Mouse (Mus musculus): ENCODE measurements around the gene 4930451I11Rik. TPM values are rescaled to one million over a fixed set of nuclear protein-coding genes. Genes with fewer than 3 reads are reported as not detected.

Gene 4930451I11Rik
- polyA plus RNA-seq, 1 experiment from 2014 or later: not detected

DNA sequence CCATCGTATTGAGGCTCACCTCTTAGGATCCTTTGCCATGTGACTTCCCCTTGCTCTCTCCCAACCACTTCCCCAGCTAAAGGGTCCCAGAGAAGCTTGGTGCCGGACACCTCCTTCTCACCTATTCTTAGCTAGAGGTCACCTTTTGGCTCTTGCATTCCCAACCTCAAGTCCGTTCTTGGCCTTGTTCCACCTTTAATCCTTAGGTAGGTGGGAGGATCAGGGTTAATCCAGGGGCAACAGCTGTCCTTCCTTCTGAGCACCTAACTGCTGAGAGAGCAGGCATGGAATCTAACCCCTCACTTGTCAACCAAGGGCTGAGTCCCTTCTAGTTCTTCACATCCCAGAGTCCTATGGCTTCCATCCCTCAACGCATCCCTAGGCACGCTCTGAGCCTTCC lies 5.5 kb downstream of the 4930451I11Rik start:
- H3K9ac ChIP-seq: peak overlapping the region; percentile 47; the same call in 1 of the 2 replicates
- no peak for ATAC-seq (ENCODE audit: low read depth)
- no peak overlapping the region for H3K4me3 ChIP-seq
- WGBS: 72% methylated on average over 5 of the region's 5 CpGs
- H3K27ac ChIP-seq (replicated peaks): no peak overlapping the region
- H3K27me3 ChIP-seq: peaks cover 2% of the 10 kb centered on the region; the same call in 1 of the 2 replicates
- peaks cover 31% of the 10 kb centered on the region for H3K36me3 ChIP-seq
- no peaks in the 10 kb centered on the region for H3K9me3 ChIP-seq
- peak overlapping the region; percentile 71 for H3K4me2 ChIP-seq
- H3K4me1 ChIP-seq (replicated peaks): peaks cover 65% of the 10 kb centered on the region

DNA sequence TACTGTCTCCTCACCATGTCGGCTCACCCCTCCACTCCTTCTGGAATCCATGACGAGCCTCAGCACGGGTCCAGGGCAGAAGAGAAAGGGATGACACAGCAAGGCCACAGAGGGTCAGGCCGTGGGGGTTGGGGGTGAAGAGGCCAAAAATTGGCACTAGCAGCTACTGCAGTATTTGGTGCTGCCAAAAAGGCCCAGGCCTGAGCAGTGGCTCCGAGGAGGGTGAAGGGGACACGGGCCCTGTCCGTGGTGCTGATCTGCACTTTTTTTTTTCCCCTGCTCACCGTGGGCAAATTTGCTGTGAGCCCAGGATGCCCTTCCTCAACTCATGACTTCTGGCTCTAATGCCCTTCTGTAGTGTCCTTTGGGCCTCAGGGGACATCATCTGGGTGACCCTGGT lies 6.0 kb downstream of the 4930451I11Rik start:
- no peak for ATAC-seq (ENCODE audit: low read depth)
- Histone ChIP-seq H3K4me1 (replicated peaks) (peaks cover 65% of the 10 kb centered on the region), H3K36me3 (peaks cover 31% of the 10 kb centered on the region), H3K4me2 (peak overlapping the region; percentile 71), H3K9ac (peak overlapping the region; percentile 95), H3K27ac (replicated peaks) (no peak overlapping the region), H3K4me3 (peak overlapping the region; percentile 67), H3K27me3 (no peaks in the 10 kb centered on the region; the same call in 1 of the 2 replicates), H3K9me3 (no peaks in the 10 kb centered on the region)
- WGBS: 27% methylated on average over 8 of the region's 8 CpGs

DNA sequence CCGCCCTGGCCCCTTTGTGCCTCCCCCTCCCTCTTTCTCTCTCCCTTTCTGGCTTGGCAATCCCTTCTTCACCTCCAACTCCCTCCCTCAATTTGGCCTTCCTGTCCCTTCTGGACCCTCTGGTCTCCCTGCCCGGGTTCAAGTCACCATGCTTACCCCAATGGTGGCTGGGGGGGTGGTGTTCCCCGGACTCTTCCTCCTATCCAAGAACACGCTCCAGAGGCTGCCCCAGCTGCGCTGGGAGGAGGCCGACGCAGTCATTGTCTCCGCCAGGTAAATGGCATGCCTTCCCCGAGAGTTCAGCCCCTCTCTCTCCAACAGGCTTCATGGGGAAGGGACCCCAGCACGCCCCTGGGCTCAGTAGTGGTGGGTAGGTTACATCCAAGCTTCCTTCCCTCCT lies 7.5 kb downstream of the 4930451I11Rik start:
- Histone ChIP-seq H3K4me3 (peak overlapping the region; percentile 67), H3K27ac (replicated peaks) (peak overlapping the region; percentile 90), H3K9me3 (0 out of 2 replicates have a peak, but pooled peaks cover 2% of the 10 kb centered on the region), H3K4me2 (peak overlapping the region; percentile 71), H3K4me1 (replicated peaks) (peaks cover 54% of the 10 kb centered on the region), H3K27me3 (no peaks in the 10 kb centered on the region; the same call in 1 of the 2 replicates), H3K9ac (peak overlapping the region; percentile 95), H3K36me3 (peaks cover 22% of the 10 kb centered on the region)
- WGBS: 8% methylated on average over 10 of the region's 10 CpGs
- peak; percentile 16; the same call in 1 of the 2 replicates for ATAC-seq (ENCODE audit: low read depth)

DNA sequence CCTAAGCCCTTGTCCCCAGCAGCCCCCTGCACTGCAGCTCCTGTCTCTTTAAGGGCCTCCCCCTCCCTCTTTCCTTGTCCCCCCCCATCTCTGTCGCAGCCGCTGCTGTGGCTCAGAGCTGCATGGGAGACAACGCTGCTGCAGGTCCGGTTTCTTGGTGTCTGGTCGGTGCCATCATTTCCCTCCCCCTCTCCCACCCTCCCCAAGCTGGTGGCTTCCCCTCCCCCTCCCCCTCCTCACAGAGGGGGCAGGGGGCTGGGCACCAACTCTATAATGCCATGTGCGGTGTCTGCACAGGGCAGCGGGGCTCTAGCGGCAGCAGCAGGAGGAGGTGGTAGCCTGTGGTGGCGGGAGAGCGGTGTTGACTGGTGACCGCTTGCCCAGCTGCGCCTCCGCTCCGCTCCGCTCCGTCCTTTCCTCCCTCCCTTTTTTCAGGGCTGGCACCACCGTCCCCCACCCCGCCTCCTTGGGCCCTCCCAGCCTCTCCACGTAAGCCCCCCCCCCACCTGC lies 8.2 kb downstream of the 4930451I11Rik start:
- Histone ChIP-seq H3K4me2 (peak overlapping the region; percentile 71), H3K4me3 (peak overlapping the region; percentile 67), H3K9ac (peak overlapping the region; percentile 95), H3K9me3 (0 out of 2 replicates have a peak, but pooled peaks cover 4% of the 10 kb centered on the region), H3K27me3 (no peaks in the 10 kb centered on the region), H3K36me3 (peaks cover 15% of the 10 kb centered on the region; the same call in 1 of the 2 replicates), H3K27ac (replicated peaks) (peak overlapping the region; percentile 90), H3K4me1 (replicated peaks) (peaks cover 54% of the 10 kb centered on the region)
- peak; percentile 84 for ATAC-seq (ENCODE audit: low read depth)
- WGBS: 2% methylated on average over 19 of the region's 19 CpGs

DNA sequence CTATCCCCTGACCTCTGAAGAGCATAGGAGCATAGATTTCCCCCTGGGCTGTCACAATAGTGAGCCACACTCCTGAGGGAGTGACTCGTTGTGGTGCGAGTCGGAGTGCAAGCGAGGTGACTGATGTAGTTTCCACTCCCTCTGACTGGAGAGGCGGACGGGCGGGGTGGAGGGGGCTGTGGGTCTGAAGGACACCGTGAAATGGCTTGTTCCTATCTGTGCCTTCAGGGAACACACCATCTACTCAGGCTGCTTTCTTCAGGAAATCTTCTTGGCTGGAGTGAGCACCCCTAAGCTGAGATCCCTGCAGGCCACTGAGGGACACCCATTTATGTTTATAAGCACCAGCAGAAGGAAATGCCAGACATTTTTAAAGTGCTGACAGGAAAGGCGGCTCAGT lies 8.7 kb downstream of the 4930451I11Rik start:
- Histone ChIP-seq H3K27ac (replicated peaks) (peak overlapping the region; percentile 90), H3K9ac (peak overlapping the region; percentile 95), H3K27me3 (no peaks in the 10 kb centered on the region), H3K36me3 (peaks cover 13% of the 10 kb centered on the region; the same call in 1 of the 2 replicates), H3K4me2 (peak overlapping the region; percentile 71), H3K4me1 (replicated peaks) (peaks cover 53% of the 10 kb centered on the region), H3K4me3 (peak overlapping the region; percentile 67), H3K9me3 (0 out of 2 replicates have a peak, but pooled peaks cover 4% of the 10 kb centered on the region)
- peak; percentile 38 for ATAC-seq (ENCODE audit: low read depth)
- 11% methylated on average over 9 of the region's 9 CpGs for WGBS

DNA sequence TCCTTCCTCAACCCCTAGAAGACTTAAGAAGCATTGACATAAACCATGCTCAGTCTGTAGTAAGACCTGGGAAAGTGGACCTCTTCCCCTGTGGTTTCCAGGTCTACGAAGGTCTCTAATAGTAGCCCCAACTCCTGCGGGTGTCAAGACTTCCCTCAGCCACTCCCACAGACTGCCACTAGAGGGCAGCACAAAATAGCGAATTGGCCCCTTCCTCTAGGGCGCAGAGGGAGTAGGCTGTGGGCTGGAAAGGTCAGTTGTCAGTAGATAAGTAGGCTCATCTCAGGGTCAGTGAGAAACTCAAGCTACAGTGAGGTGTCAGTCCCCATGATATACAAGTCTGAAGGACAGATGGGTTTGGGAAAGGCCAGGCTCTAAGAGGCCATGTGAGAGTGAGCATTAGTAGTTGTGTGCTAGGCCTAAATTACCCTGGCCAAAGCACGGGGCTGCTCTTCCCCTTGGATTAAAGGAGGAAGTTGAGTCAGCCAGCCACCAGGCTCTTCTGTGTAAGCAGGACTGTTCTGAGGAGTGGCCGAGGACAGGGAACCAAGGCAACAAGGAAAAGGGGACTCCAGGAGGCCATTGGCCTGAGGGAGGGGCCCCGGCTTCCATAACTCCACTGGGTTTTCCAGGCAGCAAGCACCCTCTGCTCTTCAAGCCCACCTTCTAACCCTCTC lies 9.5 kb downstream of the 4930451I11Rik start:
- H3K4me3 ChIP-seq: peak overlapping the region; percentile 67
- peaks cover 49% of the 10 kb centered on the region for H3K4me1 ChIP-seq (replicated peaks)
- peak overlapping the region; percentile 71 for H3K4me2 ChIP-seq
- H3K9ac ChIP-seq: peak overlapping the region; percentile 95
- WGBS: 25% methylated on average over 7 of the region's 7 CpGs
- H3K27me3 ChIP-seq: no peaks in the 10 kb centered on the region
- H3K27ac ChIP-seq (replicated peaks): peak overlapping the region; percentile 90
- H3K36me3 ChIP-seq: peaks cover 9% of the 10 kb centered on the region; the same call in 1 of the 2 replicates
- H3K9me3 ChIP-seq: 0 out of 2 replicates have a peak, but pooled peaks cover 4% of the 10 kb centered on the region
- no peak for ATAC-seq (ENCODE audit: low read depth)

DNA sequence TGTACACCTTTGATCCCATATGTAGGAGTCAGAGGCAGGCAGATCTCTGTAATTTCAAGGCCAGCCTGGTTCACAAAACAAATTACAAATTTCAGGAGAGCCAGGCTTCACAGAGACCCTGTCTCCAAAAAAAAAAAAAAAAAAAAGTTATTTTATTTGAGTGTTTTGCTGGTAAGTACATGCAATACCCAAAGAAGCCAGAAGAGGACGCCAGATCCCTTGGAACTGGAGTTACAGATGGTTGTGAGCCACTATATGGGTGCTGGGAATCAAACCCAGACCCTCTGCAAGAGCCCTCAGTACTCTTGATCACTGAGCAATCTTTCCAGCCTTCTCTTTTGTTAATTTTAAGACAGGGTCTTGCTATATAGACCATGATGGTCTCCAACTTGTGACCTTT lies 12.6 kb downstream of the 4930451I11Rik start:
- WGBS: 50% methylated on average over 1 of the region's 1 CpGs
- peaks cover 17% of the 10 kb centered on the region for H3K4me1 ChIP-seq (replicated peaks)
- no peaks in the 10 kb centered on the region for H3K36me3 ChIP-seq
- 0 out of 2 replicates have a peak, but pooled peaks cover 4% of the 10 kb centered on the region for H3K9me3 ChIP-seq
- H3K4me3 ChIP-seq: no peak overlapping the region
- no peak overlapping the region for H3K9ac ChIP-seq
- no peak overlapping the region for H3K4me2 ChIP-seq
- H3K27ac ChIP-seq (replicated peaks): no peak overlapping the region
- no peaks in the 10 kb centered on the region for H3K27me3 ChIP-seq
- no peak for ATAC-seq (ENCODE audit: low read depth)

DNA sequence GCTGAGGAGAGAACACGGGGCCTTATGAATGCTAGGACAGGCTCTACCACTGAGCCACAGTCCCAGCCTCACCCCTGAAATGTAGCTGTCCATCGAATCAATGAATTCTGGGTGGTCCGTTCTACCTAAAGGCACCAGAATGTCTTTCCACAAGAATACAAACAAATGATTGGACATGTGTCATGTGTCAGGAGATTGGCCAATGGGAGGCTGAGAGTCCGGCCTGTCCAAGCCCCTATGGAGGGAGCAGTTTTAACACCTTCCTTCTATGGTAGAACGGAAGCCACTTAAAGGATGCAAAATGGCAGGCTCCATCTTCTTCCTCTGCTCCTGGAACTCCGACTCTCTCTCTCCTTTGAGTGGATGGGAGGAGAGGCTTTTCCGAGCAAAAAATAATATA lies 13.8 kb downstream of the 4930451I11Rik start:
- no peaks in the 10 kb centered on the region for H3K36me3 ChIP-seq
- 0 out of 2 replicates have a peak, but pooled peaks cover 4% of the 10 kb centered on the region for H3K9me3 ChIP-seq
- H3K4me1 ChIP-seq (replicated peaks): peaks cover 12% of the 10 kb centered on the region
- H3K27me3 ChIP-seq: no peaks in the 10 kb centered on the region
- H3K9ac ChIP-seq: no peak overlapping the region
- ATAC-seq (ENCODE audit: low read depth): no peak
- WGBS: 90% methylated on average over 7 of the region's 7 CpGs
- H3K27ac ChIP-seq (replicated peaks): no peak overlapping the region
- no peak overlapping the region for H3K4me2 ChIP-seq
- H3K4me3 ChIP-seq: no peak overlapping the region

DNA sequence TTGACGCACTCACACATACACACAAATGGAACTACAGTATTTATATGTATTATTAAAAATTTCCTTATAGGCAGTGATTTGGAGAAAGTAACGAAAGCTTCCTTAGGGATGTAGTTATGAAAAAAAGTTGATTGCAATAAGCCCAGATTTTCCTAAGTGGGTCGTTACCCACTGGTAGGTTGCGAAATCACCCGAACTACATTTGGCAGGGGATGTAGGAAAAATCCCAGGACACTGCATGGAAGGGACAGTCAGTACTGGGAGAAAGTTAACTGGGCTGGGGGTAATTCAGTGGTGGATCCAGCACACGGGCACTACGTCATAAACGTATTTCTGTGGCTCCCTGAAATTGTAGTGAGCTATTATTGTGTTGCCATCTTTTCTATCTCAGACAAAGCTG lies 14.9 kb downstream of the 4930451I11Rik start:
- Histone ChIP-seq H3K9ac (no peak overlapping the region), H3K9me3 (0 out of 2 replicates have a peak, but pooled peaks cover 4% of the 10 kb centered on the region), H3K27ac (replicated peaks) (no peak overlapping the region), H3K4me2 (no peak overlapping the region), H3K36me3 (no peaks in the 10 kb centered on the region), H3K27me3 (no peaks in the 10 kb centered on the region), H3K4me1 (replicated peaks) (0 out of 2 replicates have a peak, but pooled peaks cover under 1% of the 10 kb centered on the region), H3K4me3 (no peak overlapping the region)
- ATAC-seq (ENCODE audit: low read depth): no peak
- 89% methylated on average over 8 of the region's 8 CpGs for WGBS

DNA sequence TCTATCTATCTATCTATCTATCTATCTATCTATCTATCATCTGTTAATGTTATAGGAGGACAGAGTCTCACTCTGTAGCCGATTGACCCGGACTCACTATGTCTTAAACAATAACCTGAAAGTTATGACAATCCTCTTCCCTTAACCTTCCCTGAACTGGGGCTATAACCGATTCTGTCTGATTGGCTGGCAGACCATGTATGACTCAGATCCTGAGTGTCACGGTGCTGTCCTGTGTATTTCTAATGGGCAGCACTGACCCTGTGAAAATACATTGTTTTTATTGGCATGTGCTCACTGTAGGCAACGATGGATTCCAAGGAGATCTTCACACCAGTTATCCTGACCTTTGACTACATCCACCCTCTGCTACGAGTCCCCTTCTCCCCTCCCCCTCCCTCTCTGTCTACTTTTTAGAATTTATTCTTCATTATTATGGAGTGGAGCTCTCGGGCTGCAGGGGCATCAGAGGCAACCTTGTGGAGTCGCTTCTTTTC lies 15.7 kb downstream of the 4930451I11Rik start:
- H3K4me2 ChIP-seq: no peak overlapping the region
- no peak overlapping the region for H3K27ac ChIP-seq (replicated peaks)
- no peaks in the 10 kb centered on the region for H3K4me1 ChIP-seq (replicated peaks)
- H3K9ac ChIP-seq: no peak overlapping the region
- 53% methylated on average over 8 of the region's 8 CpGs for WGBS
- no peaks in the 10 kb centered on the region for H3K27me3 ChIP-seq
- 0 out of 2 replicates have a peak, but pooled peaks cover 4% of the 10 kb centered on the region for H3K9me3 ChIP-seq
- no peaks in the 10 kb centered on the region for H3K36me3 ChIP-seq
- ATAC-seq (ENCODE audit: low read depth): no peak
- H3K4me3 ChIP-seq: no peak overlapping the region

DNA sequence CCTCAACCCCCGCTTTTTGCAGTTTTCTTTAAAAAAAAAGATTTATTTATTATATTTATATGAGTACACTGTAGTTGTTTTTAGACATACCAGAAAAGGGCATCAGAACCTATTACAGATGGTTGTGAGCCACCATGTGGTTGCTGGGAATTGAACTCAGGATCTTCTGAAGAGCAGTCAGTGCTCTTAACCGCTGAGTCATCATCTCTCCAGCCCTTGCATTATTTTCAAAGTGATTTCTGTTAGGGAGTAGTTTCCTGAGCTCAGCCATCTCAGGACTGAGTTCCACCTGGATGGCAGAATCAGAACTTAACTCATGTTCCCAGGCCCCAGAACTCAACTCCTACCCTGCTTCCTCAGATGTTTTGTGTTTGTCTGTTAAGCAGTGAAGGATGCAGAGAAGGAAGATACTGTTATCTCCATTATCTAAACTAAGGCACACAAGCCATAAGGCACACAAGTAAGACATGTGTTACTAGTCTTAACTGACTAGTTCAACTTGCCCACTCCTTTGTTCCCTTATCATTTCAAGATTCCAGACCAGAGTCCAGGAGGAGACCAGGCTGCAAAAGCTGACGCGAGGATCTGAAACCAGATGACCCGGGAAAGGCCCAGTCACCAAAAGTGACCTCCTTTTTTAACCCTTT lies 21.6 kb downstream of the 4930451I11Rik start:
- peak overlapping the region; percentile 84; the same call in 1 of the 2 replicates for H3K9ac ChIP-seq
- no peaks in the 10 kb centered on the region for H3K36me3 ChIP-seq
- WGBS: 76% methylated on average over 5 of the region's 5 CpGs
- H3K4me1 ChIP-seq (replicated peaks): peaks cover 23% of the 10 kb centered on the region
- no peaks in the 10 kb centered on the region for H3K9me3 ChIP-seq
- no peak for ATAC-seq (ENCODE audit: low read depth)
- no peaks in the 10 kb centered on the region for H3K27me3 ChIP-seq
- H3K27ac ChIP-seq (replicated peaks): peak overlapping the region; percentile 76; the same call in 1 of the 2 replicates
- H3K4me2 ChIP-seq: peak overlapping the region; percentile 86
- 0 out of 2 replicates have a peak overlapping the region, but pooled peaks have one; percentile 71 for H3K4me3 ChIP-seq

Measured in neural tube, embryonic 13.5 days (tissue).